Mouse (Mus musculus): ENCODE measurements at regions not wholly inside any gene's neighbourhood (a gene's known extent, or its start where the extent isn't known, plus 50 kb on each side); places are given as distances from the start of the nearest gene placed in this dataset.

DNA sequence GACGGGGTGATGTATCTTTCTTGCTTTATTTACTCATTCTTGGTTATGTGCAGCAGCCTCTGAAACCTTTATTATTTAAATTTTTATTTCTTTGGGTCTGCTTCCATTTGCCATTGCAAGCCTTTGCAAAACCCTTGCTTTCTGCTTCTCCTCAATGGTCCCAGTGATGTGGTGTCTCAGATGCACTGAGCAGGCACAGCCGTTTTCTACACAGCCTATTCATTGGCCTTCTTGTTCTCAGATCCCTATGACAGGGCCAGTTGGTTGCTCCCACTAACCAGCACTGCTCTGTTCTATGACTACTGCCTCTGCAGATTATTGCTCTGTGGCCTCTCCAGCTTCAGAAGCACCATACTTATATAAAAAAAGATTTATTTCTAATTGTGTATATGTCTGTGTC is 116.6 kb downstream of the Cavin4 start:
- Histone ChIP-seq H3K4me3 (ENCODE audit: insufficient read depth in 1 of 2, low read depth in 1 of 2, low read length in 2 of 2, poor library complexity in 1 of 2, severe bottlenecking in 1 of 2) (no peak overlapping the region), H3K9ac (ENCODE audit: insufficient read depth, low read depth, low read length, poor library complexity, severe bottlenecking) (no peak overlapping the region), H3K9me3 (ENCODE audit: control insufficient read depth, insufficient read depth, low read depth, low read length) (no peaks in the 10 kb centered on the region), H3K27ac (ENCODE audit: insufficient read depth, low read depth, low read length, poor library complexity, severe bottlenecking) (no peak overlapping the region), H3K4me1 (ENCODE audit: control insufficient read depth in 2 of 2, insufficient read depth in 2 of 2, low read length in 2 of 2, poor library complexity in 1 of 2) (no peaks in the 10 kb centered on the region), H3K36me3 (ENCODE audit: control insufficient read depth, insufficient read depth, low read length, poor library complexity, severe bottlenecking) (no peaks in the 10 kb centered on the region)
- DNase-seq (ENCODE audit: low read depth, low spot score), result no peak
- in situ Hi-C loops (cut with MboI; ENCODE audit: low sequenced_read_pairs in 2 of 2, unreplicated experiment in 2 of 2), result loop anchor here in 1 of 2 experiments (10.0 kb wide), 1 partner anchor 545 kb away; no protein-coding TSS in a partner anchor
- TF ChIP-seq MAFK (IDR thresholded peaks at IDR 0.05; ENCODE audit: insufficient read depth, low read depth, low read length) (no peak), ZNF384 (IDR thresholded peaks at IDR 0.05; ENCODE audit: low read depth, low read length) (no peak), CHD2 (IDR thresholded peaks at IDR 0.05; ENCODE audit: low read depth, low read length) (no peak), HCFC1 (IDR thresholded peaks at IDR 0.05; ENCODE audit: borderline replicate concordance, insufficient read depth, low read length) (no peak), ZC3H11A (IDR thresholded peaks at IDR 0.05; ENCODE audit: borderline replicate concordance, low read depth, low read length) (no peak)

DNA sequence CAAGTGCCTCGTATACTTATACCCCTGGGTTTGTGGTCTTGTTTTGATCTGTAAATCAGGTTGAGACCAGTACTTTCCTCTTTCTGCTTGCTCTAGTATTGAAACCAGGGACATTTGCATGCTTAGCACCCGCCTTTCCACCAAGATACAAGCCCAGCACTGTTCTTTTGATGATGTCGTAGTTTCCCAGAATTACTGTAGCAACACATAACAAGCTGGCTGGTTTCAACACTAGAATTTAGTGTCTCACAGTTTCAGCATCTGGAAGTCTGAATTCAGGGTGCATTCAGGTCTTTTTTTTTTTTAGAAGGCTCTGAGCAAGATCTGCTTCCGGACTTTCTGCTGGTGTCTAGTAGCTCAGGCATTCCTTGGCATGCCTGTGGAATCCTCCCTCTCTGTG is 117.8 kb downstream of the Cavin4 start:
- no peaks in the 10 kb centered on the region for H3K9me3 ChIP-seq (ENCODE audit: control insufficient read depth, insufficient read depth, low read depth, low read length)
- H3K27ac ChIP-seq (ENCODE audit: insufficient read depth, low read depth, low read length, poor library complexity, severe bottlenecking), result no peak overlapping the region
- H3K4me1 ChIP-seq (ENCODE audit: control insufficient read depth in 2 of 2, insufficient read depth in 2 of 2, low read length in 2 of 2, poor library complexity in 1 of 2), result no peaks in the 10 kb centered on the region
- in situ Hi-C loops (cut with MboI; ENCODE audit: low sequenced_read_pairs in 2 of 2, unreplicated experiment in 2 of 2), result no loop called here
- no peak overlapping the region for H3K9ac ChIP-seq (ENCODE audit: insufficient read depth, low read depth, low read length, poor library complexity, severe bottlenecking)
- H3K4me3 ChIP-seq (ENCODE audit: insufficient read depth in 1 of 2, low read depth in 1 of 2, low read length in 2 of 2, poor library complexity in 1 of 2, severe bottlenecking in 1 of 2), result no peak overlapping the region
- TF ChIP-seq MAFK (IDR thresholded peaks at IDR 0.05; ENCODE audit: insufficient read depth, low read depth, low read length), result no peak
- TF ChIP-seq ZC3H11A (IDR thresholded peaks at IDR 0.05; ENCODE audit: borderline replicate concordance, low read depth, low read length), result no peak
- no peak for TF ChIP-seq HCFC1 (IDR thresholded peaks at IDR 0.05; ENCODE audit: borderline replicate concordance, insufficient read depth, low read length)
- TF ChIP-seq ZNF384 (IDR thresholded peaks at IDR 0.05; ENCODE audit: low read depth, low read length), result no peak
- TF ChIP-seq CHD2 (IDR thresholded peaks at IDR 0.05; ENCODE audit: low read depth, low read length), result no peak
- H3K36me3 ChIP-seq (ENCODE audit: control insufficient read depth, insufficient read depth, low read length, poor library complexity, severe bottlenecking), result no peaks in the 10 kb centered on the region
- DNase-seq (ENCODE audit: low read depth, low spot score), result no peak

DNA sequence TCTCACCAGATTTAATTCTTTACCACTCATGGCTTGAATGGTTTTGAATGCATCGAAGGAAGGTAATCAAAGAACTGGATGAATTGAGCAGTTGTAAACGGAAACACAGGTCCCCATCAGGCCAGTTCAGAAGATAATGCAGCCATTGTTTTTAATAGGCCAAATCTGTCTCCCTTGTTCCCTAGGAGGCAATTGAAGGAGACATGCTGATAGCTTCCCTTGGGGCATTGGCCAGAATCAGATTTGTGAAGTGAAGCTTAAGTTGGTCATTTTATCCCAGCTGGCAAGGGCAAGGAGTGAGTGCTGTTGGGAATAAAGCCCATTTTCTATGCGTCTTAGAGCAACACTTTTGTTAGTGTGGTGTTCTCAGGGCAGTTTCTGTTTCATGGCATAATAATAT is 119.4 kb downstream of the Cavin4 start:
- DNase-seq (ENCODE audit: low read depth, low spot score), result no peak
- in situ Hi-C loops (cut with MboI; ENCODE audit: low sequenced_read_pairs in 2 of 2, unreplicated experiment in 2 of 2), result no loop called here
- Histone ChIP-seq H3K36me3 (ENCODE audit: control insufficient read depth, insufficient read depth, low read length, poor library complexity, severe bottlenecking) (no peaks in the 10 kb centered on the region), H3K4me3 (ENCODE audit: insufficient read depth in 1 of 2, low read depth in 1 of 2, low read length in 2 of 2, poor library complexity in 1 of 2, severe bottlenecking in 1 of 2) (no peak overlapping the region), H3K4me1 (ENCODE audit: control insufficient read depth in 2 of 2, insufficient read depth in 2 of 2, low read length in 2 of 2, poor library complexity in 1 of 2) (no peaks in the 10 kb centered on the region), H3K9me3 (ENCODE audit: control insufficient read depth, insufficient read depth, low read depth, low read length) (no peaks in the 10 kb centered on the region), H3K9ac (ENCODE audit: insufficient read depth, low read depth, low read length, poor library complexity, severe bottlenecking) (no peak overlapping the region), H3K27ac (ENCODE audit: insufficient read depth, low read depth, low read length, poor library complexity, severe bottlenecking) (no peak overlapping the region)
- no peak for TF ChIP-seq ZC3H11A (IDR thresholded peaks at IDR 0.05; ENCODE audit: borderline replicate concordance, low read depth, low read length)
- TF ChIP-seq ZNF384 (IDR thresholded peaks at IDR 0.05; ENCODE audit: low read depth, low read length), result no peak
- TF ChIP-seq CHD2 (IDR thresholded peaks at IDR 0.05; ENCODE audit: low read depth, low read length), result no peak
- TF ChIP-seq HCFC1 (IDR thresholded peaks at IDR 0.05; ENCODE audit: borderline replicate concordance, insufficient read depth, low read length), result no peak
- no peak for TF ChIP-seq MAFK (IDR thresholded peaks at IDR 0.05; ENCODE audit: insufficient read depth, low read depth, low read length)

DNA sequence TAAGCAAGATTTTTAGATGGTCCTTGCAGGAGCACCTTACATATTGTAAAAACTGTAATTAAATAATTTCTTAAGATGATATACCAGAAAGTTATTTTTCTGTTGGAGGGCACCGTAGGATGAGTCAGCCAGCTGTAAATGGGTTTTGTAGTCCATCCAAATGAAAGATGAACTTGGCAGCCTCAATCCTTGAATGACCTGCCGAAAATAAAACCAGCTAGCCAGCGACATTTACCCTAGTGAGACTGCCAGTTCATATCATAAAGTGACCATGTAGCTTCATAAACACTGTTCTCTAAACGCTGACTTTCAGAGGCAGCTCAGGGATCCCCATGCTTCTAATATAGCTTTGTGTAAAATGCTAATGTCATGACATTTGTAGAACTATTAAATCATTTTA is 127.8 kb downstream of the Cavin4 start:
- no peak for TF ChIP-seq ZNF384 (IDR thresholded peaks at IDR 0.05; ENCODE audit: low read depth, low read length)
- no peak for TF ChIP-seq HCFC1 (IDR thresholded peaks at IDR 0.05; ENCODE audit: borderline replicate concordance, insufficient read depth, low read length)
- no peak for TF ChIP-seq ZC3H11A (IDR thresholded peaks at IDR 0.05; ENCODE audit: borderline replicate concordance, low read depth, low read length)
- TF ChIP-seq CHD2 (IDR thresholded peaks at IDR 0.05; ENCODE audit: low read depth, low read length), result no peak
- no peak for TF ChIP-seq MAFK (IDR thresholded peaks at IDR 0.05; ENCODE audit: insufficient read depth, low read depth, low read length)
- no peak overlapping the region for H3K9ac ChIP-seq (ENCODE audit: insufficient read depth, low read depth, low read length, poor library complexity, severe bottlenecking)
- no peaks in the 10 kb centered on the region for H3K4me1 ChIP-seq (ENCODE audit: control insufficient read depth in 2 of 2, insufficient read depth in 2 of 2, low read length in 2 of 2, poor library complexity in 1 of 2)
- H3K4me3 ChIP-seq (ENCODE audit: insufficient read depth in 1 of 2, low read depth in 1 of 2, low read length in 2 of 2, poor library complexity in 1 of 2, severe bottlenecking in 1 of 2), result no peak overlapping the region
- in situ Hi-C loops (cut with MboI; ENCODE audit: low sequenced_read_pairs in 2 of 2, unreplicated experiment in 2 of 2), result no loop called here
- no peaks in the 10 kb centered on the region; the same call in 1 of the 2 replicates for H3K9me3 ChIP-seq (ENCODE audit: control insufficient read depth, insufficient read depth, low read depth, low read length)
- no peak for DNase-seq (ENCODE audit: low read depth, low spot score)
- no peak overlapping the region for H3K27ac ChIP-seq (ENCODE audit: insufficient read depth, low read depth, low read length, poor library complexity, severe bottlenecking)
- no peaks in the 10 kb centered on the region for H3K36me3 ChIP-seq (ENCODE audit: control insufficient read depth, insufficient read depth, low read length, poor library complexity, severe bottlenecking)

DNA sequence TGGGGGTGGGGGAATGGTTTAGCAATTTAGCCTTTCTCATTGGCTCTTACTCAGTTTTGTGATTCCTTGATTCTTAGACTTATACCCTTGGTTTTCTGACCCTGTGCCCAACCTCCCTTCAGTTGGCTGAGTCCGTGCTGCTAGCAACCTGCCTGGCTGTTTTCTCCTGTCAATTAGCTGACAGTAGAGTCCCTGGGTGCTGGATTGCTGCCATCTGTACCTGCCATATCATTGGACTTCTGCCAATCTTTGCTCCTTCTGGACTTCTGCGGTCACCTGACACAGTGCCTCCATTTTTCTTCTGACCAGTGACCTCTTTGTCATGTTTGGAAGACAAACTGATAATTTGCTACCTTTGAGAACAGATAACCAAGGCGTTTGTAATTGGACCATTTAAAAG is 140.5 kb downstream of the Cavin4 start:
- in situ Hi-C loops (cut with MboI; ENCODE audit: low sequenced_read_pairs in 2 of 2, unreplicated experiment in 2 of 2), result no loop called here
- no peak for DNase-seq (ENCODE audit: low read depth, low spot score)

More for the DNA sequence above, 140.5 kb downstream of the Cavin4 start:
- Histone ChIP-seq H3K27ac (ENCODE audit: insufficient read depth, low read depth, low read length, poor library complexity, severe bottlenecking) (no peak overlapping the region), H3K9me3 (ENCODE audit: control insufficient read depth, insufficient read depth, low read depth, low read length) (no peaks in the 10 kb centered on the region), H3K4me1 (ENCODE audit: control insufficient read depth in 2 of 2, insufficient read depth in 2 of 2, low read length in 2 of 2, poor library complexity in 1 of 2) (no peaks in the 10 kb centered on the region), H3K9ac (ENCODE audit: insufficient read depth, low read depth, low read length, poor library complexity, severe bottlenecking) (no peak overlapping the region), H3K4me3 (ENCODE audit: insufficient read depth in 1 of 2, low read depth in 1 of 2, low read length in 2 of 2, poor library complexity in 1 of 2, severe bottlenecking in 1 of 2) (no peak overlapping the region), H3K36me3 (ENCODE audit: control insufficient read depth, insufficient read depth, low read length, poor library complexity, severe bottlenecking) (no peaks in the 10 kb centered on the region)
- TF ChIP-seq MAFK (IDR thresholded peaks at IDR 0.05; ENCODE audit: insufficient read depth, low read depth, low read length) (no peak), ZNF384 (IDR thresholded peaks at IDR 0.05; ENCODE audit: low read depth, low read length) (no peak), ZC3H11A (IDR thresholded peaks at IDR 0.05; ENCODE audit: borderline replicate concordance, low read depth, low read length) (no peak), HCFC1 (IDR thresholded peaks at IDR 0.05; ENCODE audit: borderline replicate concordance, insufficient read depth, low read length) (no peak), CHD2 (IDR thresholded peaks at IDR 0.05; ENCODE audit: low read depth, low read length) (no peak)
